Mouse (Mus musculus): Measurements from ENCODE around the gene Bicc1. TPM values are rescaled to one million over a fixed set of nuclear protein-coding genes. Genes with fewer than 3 reads are reported as not detected.

Gene Bicc1
- polyA plus RNA-seq (2015; fragmentation: Nextera tagmentation; extraction: Ambion mirVana): 23.5 and 28.4 TPM in 2 replicates

DNA sequence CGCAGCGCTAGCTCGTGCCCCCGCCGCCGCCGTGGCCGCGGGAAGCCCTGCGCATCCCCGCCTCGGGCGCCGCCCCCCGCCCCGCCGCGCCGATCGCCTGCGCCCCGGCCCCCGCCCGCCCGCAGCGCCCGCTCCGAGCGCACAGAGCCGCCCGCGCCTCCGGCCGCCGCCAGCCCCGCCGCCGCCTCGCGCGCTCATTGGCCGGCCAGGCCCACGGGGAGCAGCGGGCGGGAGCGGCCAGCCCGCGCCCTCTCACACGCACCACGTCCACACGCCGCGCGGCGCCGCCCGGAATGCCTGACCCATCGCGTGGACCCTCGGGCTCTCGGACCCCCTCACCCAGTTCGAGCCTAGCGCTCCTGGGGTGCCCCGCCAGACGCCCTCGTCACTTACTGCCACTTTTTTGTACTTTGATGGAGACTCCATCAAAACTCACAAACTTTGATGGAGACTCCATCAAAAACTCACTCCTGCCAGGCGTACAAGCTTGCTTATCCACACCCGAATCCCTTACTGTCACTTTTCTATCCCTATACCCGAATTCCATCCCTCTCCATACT, at the start of gene Bicc1:
TSS of gene Bicc1 (minus strand) at position 25 of the 560 bp plus-strand sequence.

Other genes with a start within 250 kb of the Bicc1 start
- 29.0 and 30.0 TPM in 2 replicates for gene Tfam, start 78.6 kb upstream of the Bicc1 start, polyA plus RNA-seq (2015; fragmentation: Nextera tagmentation; extraction: Ambion mirVana)
- 36.6 and 46.8 TPM in 2 replicates for gene Ube2d1, start 125.6 kb upstream of the Bicc1 start, polyA plus RNA-seq (2015; fragmentation: Nextera tagmentation; extraction: Ambion mirVana)
- gene Cisd1, start 185.3 kb upstream of the Bicc1 start, polyA plus RNA-seq (2015; fragmentation: Nextera tagmentation; extraction: Ambion mirVana): 127 and 132 TPM in 2 replicates
- gene Ipmk, start 188.1 kb upstream of the Bicc1 start, polyA plus RNA-seq (2015; fragmentation: Nextera tagmentation; extraction: Ambion mirVana): 5.1 and 5.9 TPM in 2 replicates